Mouse (Mus musculus) small intestine, adult 2 months (tissue): ENCODE measurements around the gene Trmt1.

Experiments
- CTCF ChIP-seq: fragments of 200-500 bp; IDR thresholded peaks from 2 replicates; pipeline ENCODE4 v1.5.1; 2012; ENCODE audit warnings: low read depth, mild to moderate bottlenecking, control low read depth, inconsistent platforms, low read length, moderate library complexity, mixed read lengths; ENCODE audit not compliant: insufficient replicate concordance, insufficient read length; ENCODE audit errors: extremely low read depth
- POLR2A ChIP-seq: fragments of 200-500 bp; IDR thresholded peaks from 2 replicates; pipeline ENCODE4 v1.6.1; 2012; ENCODE audit warnings: low read depth, mild to moderate bottlenecking, control low read depth, inconsistent platforms, low read length, moderate library complexity

DNA sequence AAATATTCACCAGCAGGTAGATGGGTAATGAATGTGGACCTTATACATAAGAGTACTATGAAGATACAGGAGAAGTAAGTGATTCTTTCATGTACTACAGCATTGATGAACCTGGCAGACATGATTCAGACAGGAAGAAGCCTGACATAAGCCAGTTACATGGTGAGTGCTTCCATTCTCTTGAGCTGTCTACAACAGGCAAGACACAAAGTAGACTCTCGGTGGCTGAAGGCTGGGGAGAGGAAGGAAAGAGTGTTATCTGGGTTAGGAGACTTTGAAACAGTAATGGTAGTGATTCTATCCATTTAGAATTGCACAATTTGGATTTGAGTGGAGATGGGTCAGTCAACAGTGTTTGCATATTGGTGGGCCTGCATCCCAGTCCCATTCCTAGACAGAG is 27.2 kb upstream of the Trmt1 start:
- no peak for TF ChIP-seq POLR2A
- TF ChIP-seq CTCF, result no peak
